Comparison of ENCODE assay signal across 8 mouse cellular contexts in the genomic region with DNA sequence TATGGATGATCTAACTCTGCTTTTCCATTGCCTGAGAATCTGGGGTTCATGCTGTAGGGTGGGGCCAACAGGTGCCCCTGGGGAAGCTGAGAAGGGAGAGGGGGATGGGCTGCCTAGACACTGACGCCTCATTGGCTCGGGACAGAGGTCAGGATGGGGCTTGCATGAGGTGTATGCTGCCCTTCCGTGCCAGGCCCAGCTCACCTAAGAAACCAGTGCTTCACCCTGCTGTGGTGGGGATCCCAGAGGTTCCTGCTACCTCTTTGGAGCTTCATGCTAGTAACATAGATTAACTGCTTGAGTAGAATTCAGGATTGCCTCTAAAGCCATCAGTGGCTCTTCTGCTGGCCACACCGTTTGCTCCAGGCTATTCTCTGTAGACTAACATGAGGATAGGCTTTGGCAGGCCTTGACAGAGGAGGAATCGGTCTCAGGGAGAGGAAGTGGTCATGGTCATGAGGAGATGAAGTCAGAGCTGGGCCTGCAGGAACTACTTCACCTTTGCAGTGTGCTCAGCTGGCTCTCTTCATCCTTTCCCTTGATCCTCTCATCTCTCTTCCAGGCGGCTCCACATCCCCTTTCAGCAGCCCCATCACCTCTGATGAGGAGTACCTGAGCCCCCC. TPM values are rescaled to one million over a fixed set of nuclear protein-coding genes. Genes with fewer than 3 reads are reported as not detected.
DNase-seq lines count a peak whose midpoint lies in the region; ATAC-seq lines count a peak whose summit lies in the region.

No protein-coding gene starts in this region.

- peak overlapping the region; percentile 94 for H3K27ac ChIP-seq in heart, embryonic 10.5 days
- no peak overlapping the region for H3K27ac ChIP-seq in forebrain, embryonic 15.5 days (replicated peaks)
- no peak overlapping the region for H3K27ac ChIP-seq in liver, embryonic 13.5 days

- H3K27me3 ChIP-seq in heart, embryonic 10.5 days (ENCODE audit: insufficient read depth, poor library complexity, severe bottlenecking) = no peaks in the 10 kb centered on the region
- no peaks in the 10 kb centered on the region for H3K27me3 ChIP-seq in forebrain, embryonic 15.5 days
- no peaks in the 10 kb centered on the region for H3K27me3 ChIP-seq in liver, embryonic 13.5 days

- no peak overlapping the region for H3K9ac ChIP-seq in forebrain, embryonic 15.5 days (replicated peaks)
- H3K9ac ChIP-seq in liver, embryonic 13.5 days = no peak overlapping the region

- 0 out of 2 replicates have a peak overlapping the region, but pooled peaks have one; percentile 11 for H3K4me2 ChIP-seq in forebrain, embryonic 15.5 days (replicated peaks)
- H3K4me2 ChIP-seq in liver, embryonic 13.5 days = peak overlapping the region; percentile 42

- 34% methylated on average over 6 of the region's 6 CpGs for WGBS in heart, embryonic 10.5 days
- WGBS in forebrain, embryonic 15.5 days = 40% methylated on average over 6 of the region's 6 CpGs
- 22% methylated on average over 6 of the region's 6 CpGs for WGBS in liver, embryonic 13.5 days (ENCODE audit: insufficient replicate concordance)

- DNase-seq in heart, embryonic 10.5 days (ENCODE audit: low spot score) = no peak
- no peak for DNase-seq in heart, adult 11 months
- peak; percentile 75 for DNase-seq in 3T3-L1 (ENCODE audit: low read depth, low spot score)
- no peak for DNase-seq in liver, embryonic 13.5 days
- DNase-seq in adrenal gland, postnatal 25 days = no peak
- DNase-seq in urinary bladder, adult 18-20 months (ENCODE audit: low spot score in 2 of 2) = no peak
- no peak for DNase-seq in layer of hippocampus, postnatal 25 days (ENCODE audit: extremely low spot score in 1 of 2, low spot score in 1 of 2)

- H3K9me3 ChIP-seq in heart, embryonic 10.5 days = no peaks in the 10 kb centered on the region
- no peaks in the 10 kb centered on the region for H3K9me3 ChIP-seq in forebrain, embryonic 15.5 days
- H3K9me3 ChIP-seq in liver, embryonic 13.5 days (replicated peaks) = no peaks in the 10 kb centered on the region

- H3K36me3 ChIP-seq in heart, embryonic 10.5 days = peaks cover 74% of the 10 kb centered on the region
- peaks cover 7% of the 10 kb centered on the region; the same call in 1 of the 2 replicates for H3K36me3 ChIP-seq in forebrain, embryonic 15.5 days
- no peaks in the 10 kb centered on the region for H3K36me3 ChIP-seq in liver, embryonic 13.5 days

- ATAC-seq in forebrain, embryonic 15.5 days (replicated peaks) = no peak
- 0 out of 2 replicates have a peak, but pooled peaks have one; percentile 19 for ATAC-seq in liver, embryonic 13.5 days (ENCODE audit: low read depth)

- peak overlapping the region; percentile 60 for H3K4me3 ChIP-seq in heart, embryonic 10.5 days
- H3K4me3 ChIP-seq in forebrain, embryonic 15.5 days = no peak overlapping the region
- peak overlapping the region; percentile 21; the same call in 1 of the 2 replicates for H3K4me3 ChIP-seq in liver, embryonic 13.5 days (replicated peaks)

- H3K4me1 ChIP-seq in heart, embryonic 10.5 days = peaks cover 69% of the 10 kb centered on the region
- peaks cover 18% of the 10 kb centered on the region for H3K4me1 ChIP-seq in forebrain, embryonic 15.5 days
- H3K4me1 ChIP-seq in liver, embryonic 13.5 days (replicated peaks) = peaks cover 19% of the 10 kb centered on the region

RNA-seq across cellular contexts. Expression of a gene that starts 25.5 kb away (rescaled TPM):
- polyA plus RNA-seq in heart, embryonic 10.5 days (2016; fragmentation: Nextera tagmentation; extraction: Ambion mirVana) = 77.9 and 80.0 TPM in 2 replicates
- polyA plus RNA-seq in forebrain, embryonic 15.5 days (2015; fragmentation: Nextera tagmentation; extraction: Ambion mirVana) = 9.9 and 11.4 TPM in 2 replicates
- polyA plus RNA-seq in liver, embryonic 13.5 days (2015; fragmentation: Nextera tagmentation; extraction: Ambion mirVana) = 10.3 and 10.7 TPM in 2 replicates
- total RNA-seq in adrenal gland, postnatal 25 days (2021) = 15.8 and 18.1 TPM in 2 replicates
- 100 to 1,000 TPM; 154 to 196 TPM for total RNA-seq in layer of hippocampus, postnatal 25 days (2021)

RNA-seq across cellular contexts. Expression of a gene that starts 35.1 kb away (rescaled TPM):
- polyA plus RNA-seq in heart, embryonic 10.5 days (2016; fragmentation: Nextera tagmentation; extraction: Ambion mirVana) = 73.4 and 75.4 TPM in 2 replicates
- 62.3 and 77.8 TPM in 2 replicates for polyA plus RNA-seq in forebrain, embryonic 15.5 days (2015; fragmentation: Nextera tagmentation; extraction: Ambion mirVana)
- 37.1 and 41.7 TPM in 2 replicates for polyA plus RNA-seq in liver, embryonic 13.5 days (2015; fragmentation: Nextera tagmentation; extraction: Ambion mirVana)
- 78.5 and 82.3 TPM in 2 replicates for total RNA-seq in adrenal gland, postnatal 25 days (2021)
- 10 to 100 TPM; 60.5 to 66.7 TPM for total RNA-seq in layer of hippocampus, postnatal 25 days (2021)

RNA-seq across cellular contexts. Expression of a gene that starts 40.5 kb away (rescaled TPM):
- polyA plus RNA-seq in heart, embryonic 10.5 days (2016; fragmentation: Nextera tagmentation; extraction: Ambion mirVana) = 341 and 642 TPM in 2 replicates
- 1.0 and 1.2 TPM in 2 replicates for polyA plus RNA-seq in forebrain, embryonic 15.5 days (2015; fragmentation: Nextera tagmentation; extraction: Ambion mirVana)
- 5.0 and 5.1 TPM in 2 replicates for polyA plus RNA-seq in liver, embryonic 13.5 days (2015; fragmentation: Nextera tagmentation; extraction: Ambion mirVana)
- 9.3 and 14.1 TPM in 2 replicates for total RNA-seq in adrenal gland, postnatal 25 days (2021)
- 1 to 10 TPM in 1 of 2 experiments, under 1 TPM in 1; 0.94 to 1.2 TPM for total RNA-seq in layer of hippocampus, postnatal 25 days (2021)

RNA-seq across cellular contexts. Expression of a gene that starts 49.6 kb away (rescaled TPM):
- polyA plus RNA-seq in heart, embryonic 10.5 days (2016; fragmentation: Nextera tagmentation; extraction: Ambion mirVana) = 0.79 and 2.3 TPM in 2 replicates
- 2.8 and 4.1 TPM in 2 replicates for polyA plus RNA-seq in forebrain, embryonic 15.5 days (2015; fragmentation: Nextera tagmentation; extraction: Ambion mirVana)
- 0.14 and 0.25 TPM in 2 replicates for polyA plus RNA-seq in liver, embryonic 13.5 days (2015; fragmentation: Nextera tagmentation; extraction: Ambion mirVana)
- 4.8 and 6.9 TPM in 2 replicates for total RNA-seq in adrenal gland, postnatal 25 days (2021)
- 1 to 10 TPM; 8.9 to 9.9 TPM for total RNA-seq in layer of hippocampus, postnatal 25 days (2021)

Comparison
In these comparisons a context has a peak if more than half of its experiments do, and no peak if none do; other contexts are left out.
1. RNA of a gene that starts 40.5 kb away (polyA plus RNA-seq): 341 to 642 TPM in heart, embryonic 10.5 days; 5.0 to 5.1 TPM in liver, embryonic 13.5 days and 1.0 to 1.2 TPM in forebrain, embryonic 15.5 days; every median in the first group is over 10 times any median in the second.